Mouse (Mus musculus) kidney, adult 18-20 months (tissue): ENCODE results near the gene Fry.
A peak's percentile ranks its signal among the peaks of the same experiment; 100 is the strongest.

Experiments
- DNase-seq: peaks from one replicate; pipeline ENCODE4 v3.0.0; 2021

Gene Fry

DNA sequence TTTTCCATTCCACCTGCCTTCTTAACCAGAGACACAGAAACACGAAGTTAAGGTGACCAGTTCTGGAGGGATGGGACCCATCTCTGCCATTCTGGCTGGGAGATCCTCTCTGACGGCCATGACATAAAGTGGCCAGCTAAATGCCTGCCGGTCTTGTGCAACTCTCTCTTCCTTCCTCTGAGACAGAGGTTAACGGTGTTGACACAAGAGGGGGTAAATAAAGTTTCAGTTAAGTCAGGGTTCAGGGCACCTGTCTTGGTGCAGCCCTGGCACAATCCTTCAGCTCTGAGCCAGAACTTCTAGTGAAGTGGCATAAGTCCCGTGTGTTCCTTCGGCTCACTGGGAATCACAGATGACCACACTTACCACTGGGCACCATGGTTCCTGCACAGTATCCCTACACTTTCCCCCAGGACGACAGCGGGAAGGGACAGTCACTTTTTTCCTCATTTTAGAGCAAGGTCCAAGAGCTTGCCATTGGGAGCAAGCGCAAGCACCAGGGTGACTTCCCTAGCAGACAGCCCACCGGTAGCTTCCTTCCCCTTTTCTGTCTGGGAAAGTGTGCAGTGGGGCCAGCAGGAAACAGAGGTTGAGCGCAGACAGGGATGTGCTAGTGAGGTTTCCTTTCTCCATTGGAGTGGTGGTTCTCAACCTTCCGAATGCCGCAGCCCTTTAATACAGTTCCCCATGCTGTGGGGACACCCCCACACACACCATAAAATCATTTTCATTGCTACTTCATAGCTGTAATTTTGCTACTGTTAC is 58.0 kb downstream of the Fry start:
- DNase-seq, result no peak

DNA sequence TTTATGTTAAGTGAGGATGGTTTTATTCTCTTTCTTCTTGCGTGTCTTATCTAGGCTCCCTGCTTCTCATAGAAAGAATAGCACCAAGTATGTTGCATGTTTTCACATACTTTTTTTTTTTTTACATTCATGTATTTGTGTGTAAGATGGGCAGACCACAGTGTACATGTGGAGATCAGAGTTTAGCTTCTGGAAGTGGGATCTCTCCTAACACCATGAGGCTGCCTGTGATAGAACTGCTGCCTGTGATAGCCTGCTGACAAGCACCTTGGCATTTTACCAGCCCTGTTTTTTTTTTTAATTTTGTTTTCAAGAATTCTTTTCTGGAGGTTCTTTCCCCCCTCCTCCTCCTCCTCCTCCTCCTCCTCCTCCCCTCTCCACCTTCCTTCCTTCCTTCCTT is 59.3 kb downstream of the Fry start:
- DNase-seq, result no peak

GRCm38 (mm10) chr5:150178194-150178801 is 59.9 kb downstream of the Fry start:
- no peak for DNase-seq

GRCm38 (mm10) chr5:150180985-150181607 is 62.7 kb downstream of the Fry start:
- no peak for DNase-seq

GRCm38 (mm10) chr5:150184959-150185358 is 66.5 kb downstream of the Fry start:
- DNase-seq, result no peak

- DNase-seq, result no peak
These were observed 67.7 kb downstream of the Fry start for GRCm38 (mm10) chr5:150186121-150186520.

GRCm38 (mm10) chr5:150186676-150187075 is 68.2 kb downstream of the Fry start:
- DNase-seq, result no peak

DNA sequence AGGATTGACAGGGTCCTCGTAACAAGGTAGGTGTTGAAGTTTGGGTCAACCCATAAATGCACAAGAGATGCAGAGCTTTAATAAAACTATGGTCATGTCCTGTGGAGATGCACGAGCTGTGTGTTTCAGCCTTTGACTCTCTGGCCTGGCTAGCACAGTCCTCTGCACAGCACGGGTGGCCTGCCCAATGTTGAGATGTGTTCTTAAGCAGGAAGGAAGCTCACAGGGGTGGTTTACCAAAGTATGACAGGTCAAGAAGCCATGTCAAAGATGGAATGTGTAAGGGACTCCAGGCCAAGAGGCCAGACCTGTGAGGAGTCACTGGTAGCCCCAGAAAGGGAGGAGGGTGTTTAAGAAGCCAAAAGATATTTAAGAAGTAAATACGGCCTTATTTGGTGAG is 69.6 kb downstream of the Fry start:
- no peak for DNase-seq

- DNase-seq, result no peak
These were observed 72.3 kb downstream of the Fry start for GRCm38 (mm10) chr5:150190454-150191358.

DNA sequence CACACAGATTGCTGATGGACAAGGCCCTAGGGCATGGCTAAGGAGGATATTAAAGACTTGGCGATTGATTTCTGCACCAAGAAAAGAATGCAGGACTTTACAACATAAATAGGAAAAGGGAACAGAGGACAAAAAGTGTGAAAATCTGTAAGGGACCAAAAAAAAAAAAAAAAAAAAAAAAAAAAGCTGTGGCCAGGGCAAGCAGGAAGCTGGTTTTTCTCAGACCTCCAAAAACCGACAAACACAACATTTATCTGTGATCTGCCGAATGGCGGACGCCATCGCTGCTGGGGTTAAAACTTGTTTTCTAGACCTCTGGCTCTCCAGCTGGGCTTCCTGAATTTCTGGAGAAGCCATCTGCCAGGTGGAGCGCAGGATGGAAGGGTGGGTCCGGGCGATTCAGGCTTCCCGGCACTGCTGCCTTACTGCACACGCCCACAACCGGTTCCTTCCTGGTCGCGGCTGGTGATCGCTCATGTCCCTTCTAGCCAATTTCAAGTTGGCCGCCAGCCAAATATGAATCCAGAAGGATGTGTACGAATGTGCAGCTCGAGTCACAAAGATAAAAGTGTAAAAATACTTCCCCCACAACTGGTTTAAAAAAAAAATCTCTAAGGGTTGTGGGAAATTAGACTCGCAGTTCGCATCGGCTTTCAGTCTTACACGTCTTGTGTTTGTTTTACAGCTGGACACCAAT is 77.2 kb downstream of the Fry start:
- peak; percentile 71 for DNase-seq

DNA sequence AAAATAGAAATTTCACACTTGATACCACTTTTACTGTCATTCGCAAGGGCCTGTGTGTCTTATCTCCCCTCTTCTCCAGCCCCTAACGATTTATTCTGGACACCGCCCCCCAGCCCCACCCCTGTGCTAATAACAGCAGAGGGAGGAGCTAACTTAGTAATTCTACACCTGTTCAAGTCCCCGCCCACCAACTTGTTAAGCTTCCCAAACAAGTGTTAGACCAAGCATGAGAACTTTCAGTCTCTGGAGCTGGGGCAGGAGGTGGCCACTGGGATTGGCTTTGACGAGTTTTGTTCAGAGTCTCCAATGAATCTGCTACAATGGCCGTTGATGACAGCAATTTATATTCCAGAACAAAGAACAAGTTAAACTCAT is 77.8 kb downstream of the Fry start:
- peak; percentile 63 for DNase-seq

- peak; percentile 21 for DNase-seq
These were observed 78.5 kb downstream of the Fry start for GRCm38 (mm10) chr5:150196881-150197311.

GRCm38 (mm10) chr5:150206749-150207148 is 88.3 kb downstream of the Fry start:
- DNase-seq, result no peak

GRCm38 (mm10) chr5:150207596-150207995 is 89.2 kb downstream of the Fry start:
- no peak for DNase-seq

- no peak for DNase-seq
These were observed 89.6 kb downstream of the Fry start for GRCm38 (mm10) chr5:150208009-150208408.

DNA sequence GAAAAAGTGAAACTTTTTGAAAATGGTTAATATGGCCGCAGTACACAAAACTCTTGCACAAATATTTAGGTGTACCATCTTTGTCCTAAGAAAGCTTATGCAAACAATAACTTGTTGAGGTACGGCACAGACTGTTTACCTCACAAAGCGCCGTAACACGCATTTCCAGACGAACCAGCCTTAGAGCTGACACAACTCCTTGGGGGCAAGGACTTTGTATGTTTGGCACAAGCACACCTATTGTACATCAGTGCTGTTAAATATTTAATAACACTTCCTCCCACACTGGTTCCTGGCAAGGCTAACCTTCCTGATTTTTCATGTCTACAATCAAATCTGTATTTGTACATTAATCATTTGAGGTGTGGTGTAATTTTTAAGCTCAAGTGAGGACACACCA is 95.6 kb downstream of the Fry start:
- no peak for DNase-seq

GRCm38 (mm10) chr5:150216066-150216465 is 97.6 kb downstream of the Fry start:
- no peak for DNase-seq

DNA sequence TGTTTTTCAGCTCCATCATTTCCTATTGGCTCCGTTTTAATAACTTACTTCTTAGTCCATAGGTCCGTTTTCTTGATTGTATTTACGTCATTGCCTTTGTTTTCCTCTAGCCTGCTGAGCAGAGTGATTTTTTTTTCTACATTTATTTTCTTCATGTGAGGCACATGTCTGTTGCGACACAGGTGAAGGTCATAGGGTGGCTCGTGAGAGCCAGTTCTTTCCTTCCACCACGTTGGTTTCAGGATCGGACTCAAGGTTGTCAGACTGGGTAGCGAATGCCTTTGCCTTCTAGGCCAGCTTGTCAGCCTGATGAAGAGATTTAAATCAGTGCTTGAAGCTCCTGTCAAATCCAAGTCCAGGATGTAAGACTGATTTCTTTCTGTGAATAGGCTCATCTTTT is 101.0 kb downstream of the Fry start:
- no peak for DNase-seq

- no peak for DNase-seq
These were observed 101.9 kb downstream of the Fry start for GRCm38 (mm10) chr5:150220333-150220732.

DNA sequence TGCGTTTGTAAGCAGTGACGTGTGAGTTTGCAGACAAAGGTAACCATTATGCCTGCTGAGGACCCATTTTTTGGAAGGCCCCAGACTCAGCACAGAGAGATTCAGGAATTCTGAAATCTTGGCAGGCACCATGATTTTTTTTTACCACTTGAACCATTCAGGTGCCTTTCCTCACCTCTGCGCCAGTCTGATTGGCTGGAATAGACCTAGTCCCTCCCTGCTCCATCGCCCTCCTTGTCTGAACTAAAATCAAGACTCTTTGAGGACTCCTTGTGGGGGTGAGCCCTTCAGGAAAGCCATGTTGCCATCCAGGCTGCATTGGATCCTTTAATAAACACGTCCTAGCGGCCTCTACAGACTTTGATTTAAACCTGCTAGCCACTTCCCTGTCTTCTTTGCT is 103.4 kb downstream of the Fry start:
- DNase-seq, result no peak

DNA sequence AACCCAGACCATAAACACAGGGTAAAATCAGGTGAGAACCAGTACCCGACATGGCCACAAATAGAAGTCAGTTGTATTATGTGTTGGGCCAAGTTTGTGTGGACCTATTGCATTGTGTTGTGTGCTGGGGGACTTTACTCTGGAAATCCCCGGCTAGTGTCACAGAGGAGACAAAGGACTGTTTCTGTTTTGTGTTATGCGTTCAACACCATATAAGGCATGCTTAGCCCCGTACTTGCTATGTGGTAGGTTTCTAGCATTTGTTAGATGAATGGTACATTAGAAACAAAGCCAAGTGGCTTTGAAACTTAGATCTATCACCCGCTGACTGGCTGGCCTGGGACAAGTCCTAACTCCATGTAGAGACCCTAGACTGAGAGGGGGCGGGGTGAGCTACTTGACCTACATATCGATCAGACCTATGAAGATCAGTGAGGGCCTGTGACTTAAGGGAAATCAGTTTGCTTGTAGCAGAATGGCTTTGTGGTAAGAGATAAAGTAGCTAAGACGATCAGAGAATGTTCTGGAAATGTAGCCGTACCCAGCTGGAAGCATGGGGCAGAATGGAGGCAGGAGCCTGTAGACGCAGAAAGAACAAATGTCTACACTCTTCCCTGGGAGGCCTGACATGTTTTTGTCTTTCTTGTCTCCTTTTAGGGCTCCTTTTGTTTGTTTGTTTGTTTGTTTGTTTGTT is 105.2 kb downstream of the Fry start:
- DNase-seq, result no peak

GRCm38 (mm10) chr5:150229086-150229485 is 110.6 kb downstream of the Fry start:
- DNase-seq, result no peak
